Mouse (Mus musculus): ENCODE results near the gene Crhr2. TPM values are rescaled to one million over a fixed set of nuclear protein-coding genes. Genes with fewer than 3 reads are reported as not detected.

Crhr2 gene
- total and polyA plus RNA-seq, 3 experiments: not detected

- no peaks in the 10 kb centered on the region for H3K79me2 ChIP-seq (replicated peaks; ENCODE audit: control insufficient read depth, extremely low read depth, insufficient read depth, poor library complexity, severe bottlenecking)
- H3K4me1 ChIP-seq (ENCODE audit: control insufficient read depth in 1 of 2, insufficient read depth in 2 of 2): peaks cover 0 to 20% of the 10 kb centered on the region in 2 experiments; a peak in 2 of 4 replicates
- no peaks in the 10 kb centered on the region for H3K9me3 ChIP-seq (replicated peaks; ENCODE audit: low read length)
- in situ Hi-C loops (cut with MboI; ENCODE audit: low pct_ligation_motif_present, low pct_unique_long_range_greater_than_20kb, low sequenced_read_pairs) (no loop called here), dilution Hi-C loops (cut with MboI; ENCODE audit: extremely low pct_ligation_motif_present, extremely low pct_unique_long_range_greater_than_20kb, low sequenced_read_pairs) (no loop called here)
- TF ChIP-seq RAD21 (IDR thresholded peaks at IDR 0.05; ENCODE audit: low read depth, low read length) (peak; percentile 47), USF1 (IDR thresholded peaks at IDR 0.05; ENCODE audit: low read depth, low read length) (no peak), SMC3 (IDR thresholded peaks at IDR 0.05; ENCODE audit: low read depth, low read length) (peak; percentile 51), CTCF (conservative IDR thresholded peaks at IDR 0.05 in 1 of 2, IDR thresholded peaks at IDR 0.05 in 1 of 2; ENCODE audit: low read depth in 2 of 2, low read length in 2 of 2) (peak in 1 of 2 experiments; percentile 47; a peak in 2 of 4 replicates)
- no peak overlapping the region for H3K4me3 ChIP-seq (replicated peaks in 1 of 3; ENCODE audit: low read depth in 2 of 3, low read length in 2 of 3, poor library complexity in 1 of 3)
- H3K36me3 ChIP-seq (replicated peaks in 1 of 2; ENCODE audit: control insufficient read depth in 1 of 2, insufficient read depth in 1 of 2, low read length in 1 of 2): no peaks in the 10 kb centered on the region
- H3K9ac ChIP-seq (ENCODE audit: insufficient read depth, low read depth): no peak overlapping the region
- DNase-seq (ENCODE audit: extremely low read depth): no peak
- no peak overlapping the region for H3K4me2 ChIP-seq (ENCODE audit: insufficient read depth, low read depth, poor library complexity, severe bottlenecking)
- no peak overlapping the region for H3K27ac ChIP-seq (ENCODE audit: insufficient read depth, low read depth)
- peaks cover 37% of the 10 kb centered on the region for H3K27me3 ChIP-seq (replicated peaks)
These were observed 38.8 kb upstream of the Crhr2 start for GRCm38 (mm10) chr6:55171638-55172037.

GRCm38 (mm10) chr6:55169818-55170217 is 37.0 kb upstream of the Crhr2 start:
- Histone ChIP-seq H3K27ac (ENCODE audit: insufficient read depth, low read depth) (no peak overlapping the region), H3K9me3 (replicated peaks; ENCODE audit: low read length) (no peaks in the 10 kb centered on the region), H3K9ac (ENCODE audit: insufficient read depth, low read depth) (no peak overlapping the region), H3K4me1 (ENCODE audit: control insufficient read depth in 1 of 2, insufficient read depth in 2 of 2) (peaks cover 0 to 23% of the 10 kb centered on the region in 2 experiments; a peak in 2 of 4 replicates), H3K4me3 (replicated peaks in 1 of 3; ENCODE audit: low read depth in 2 of 3, low read length in 2 of 3, poor library complexity in 1 of 3) (no peak overlapping the region), H3K79me2 (replicated peaks; ENCODE audit: control insufficient read depth, extremely low read depth, insufficient read depth, poor library complexity, severe bottlenecking) (no peaks in the 10 kb centered on the region), H3K36me3 (replicated peaks in 1 of 2; ENCODE audit: control insufficient read depth in 1 of 2, insufficient read depth in 1 of 2, low read length in 1 of 2) (no peaks in the 10 kb centered on the region), H3K4me2 (ENCODE audit: insufficient read depth, low read depth, poor library complexity, severe bottlenecking) (no peak overlapping the region), H3K27me3 (replicated peaks) (peaks cover 25% of the 10 kb centered on the region)
- TF ChIP-seq NELFE (IDR thresholded peaks at IDR 0.05; ENCODE audit: low read depth, low read length): no peak
- no peak for TF ChIP-seq ZKSCAN1 (IDR thresholded peaks at IDR 0.05; ENCODE audit: borderline replicate concordance, low read depth, low read length)
- no peak for TF ChIP-seq POLR2AphosphoS2 (IDR thresholded peaks at IDR 0.05; ENCODE audit: low read depth, low read length)
- no peak for DNase-seq (ENCODE audit: extremely low read depth)
- dilution Hi-C loops (cut with MboI; ENCODE audit: extremely low pct_ligation_motif_present, extremely low pct_unique_long_range_greater_than_20kb, low sequenced_read_pairs): no loop called here
- in situ Hi-C loops (cut with MboI; ENCODE audit: low pct_ligation_motif_present, low pct_unique_long_range_greater_than_20kb, low sequenced_read_pairs): loop anchor here (5.0 to 10.0 kb wide), 4 partner anchors 153 to 465 kb away; no protein-coding TSS in a partner anchor

- in situ Hi-C loops (cut with MboI; ENCODE audit: low pct_ligation_motif_present, low pct_unique_long_range_greater_than_20kb, low sequenced_read_pairs): loop anchor here (5.0 to 10.0 kb wide), 4 partner anchors 150 to 462 kb away; no protein-coding TSS in a partner anchor
- Histone ChIP-seq H3K36me3 (replicated peaks in 1 of 2; ENCODE audit: control insufficient read depth in 1 of 2, insufficient read depth in 1 of 2, low read length in 1 of 2) (no peaks in the 10 kb centered on the region), H3K27me3 (replicated peaks) (peaks cover 11% of the 10 kb centered on the region), H3K4me3 (replicated peaks in 1 of 3; ENCODE audit: low read depth in 2 of 3, low read length in 2 of 3, poor library complexity in 1 of 3) (no peak overlapping the region), H3K4me1 (ENCODE audit: control insufficient read depth in 1 of 2, insufficient read depth in 2 of 2) (peaks cover 0 to 23% of the 10 kb centered on the region in 2 experiments; a peak in 2 of 4 replicates), H3K9ac (ENCODE audit: insufficient read depth, low read depth) (no peak overlapping the region), H3K4me2 (ENCODE audit: insufficient read depth, low read depth, poor library complexity, severe bottlenecking) (no peak overlapping the region), H3K27ac (ENCODE audit: insufficient read depth, low read depth) (no peak overlapping the region), H3K79me2 (replicated peaks; ENCODE audit: control insufficient read depth, extremely low read depth, insufficient read depth, poor library complexity, severe bottlenecking) (no peaks in the 10 kb centered on the region), H3K9me3 (replicated peaks; ENCODE audit: low read length) (no peaks in the 10 kb centered on the region)
- dilution Hi-C loops (cut with MboI; ENCODE audit: extremely low pct_ligation_motif_present, extremely low pct_unique_long_range_greater_than_20kb, low sequenced_read_pairs): no loop called here
- peak; percentile 81 for DNase-seq (ENCODE audit: extremely low read depth)
- peak; percentile 78 for TF ChIP-seq ZC3H11A (IDR thresholded peaks at IDR 0.05; ENCODE audit: low read depth, low read length)
- no peak for TF ChIP-seq PAX5 (IDR thresholded peaks at IDR 0.05; ENCODE audit: low read length)
- TF ChIP-seq MEF2A (IDR thresholded peaks at IDR 0.05; ENCODE audit: borderline replicate concordance, low read depth, low read length): no peak
- peak; percentile 55; the same call in 1 of the 2 replicates for TF ChIP-seq SIN3A (IDR thresholded peaks at IDR 0.05; ENCODE audit: low read length)
- peak; percentile 96 for TF ChIP-seq RAD21 (IDR thresholded peaks at IDR 0.05; ENCODE audit: low read depth, low read length)
- no peak for TF ChIP-seq USF1 (IDR thresholded peaks at IDR 0.05; ENCODE audit: low read depth, low read length)
- no peak for TF ChIP-seq ETS1 (conservative IDR thresholded peaks at IDR 0.05; ENCODE audit: low read depth, low read length)
- no peak for TF ChIP-seq JUN (IDR thresholded peaks at IDR 0.05; ENCODE audit: insufficient read depth, low read depth, low read length)
- no peak for TF ChIP-seq IRF4 (IDR thresholded peaks at IDR 0.05; ENCODE audit: low read depth, low read length)
- TF ChIP-seq ZNF384 (IDR thresholded peaks at IDR 0.05; ENCODE audit: low read depth, low read length): no peak
- TF ChIP-seq ZMIZ1 (IDR thresholded peaks at IDR 0.05; ENCODE audit: low read depth, low read length): no peak
- no peak for TF ChIP-seq USF2 (conservative IDR thresholded peaks at IDR 0.05; ENCODE audit: low read depth, low read length)
- no peak for TF ChIP-seq TCF12 (IDR thresholded peaks at IDR 0.05; ENCODE audit: low read depth, low read length)
- peak; percentile 90 to 94 for TF ChIP-seq CTCF (conservative IDR thresholded peaks at IDR 0.05 in 1 of 2, IDR thresholded peaks at IDR 0.05 in 1 of 2; ENCODE audit: low read depth in 2 of 2, low read length in 2 of 2)
- peak; percentile 96 for TF ChIP-seq SMC3 (IDR thresholded peaks at IDR 0.05; ENCODE audit: low read depth, low read length)
- TF ChIP-seq NELFE (IDR thresholded peaks at IDR 0.05; ENCODE audit: low read depth, low read length): peak; percentile 50; the same call in 1 of the 2 replicates
- TF ChIP-seq ZKSCAN1 (IDR thresholded peaks at IDR 0.05; ENCODE audit: borderline replicate concordance, low read depth, low read length): no peak
- TF ChIP-seq POLR2A (IDR thresholded peaks at IDR 0.05; ENCODE audit: low read depth, low read length): no peak
- no peak for TF ChIP-seq BHLHE40 (IDR thresholded peaks at IDR 0.05; ENCODE audit: low read depth, low read length)
- 0 out of 2 replicates have a peak, but pooled peaks have one; percentile 33 for TF ChIP-seq NRF1 (IDR thresholded peaks at IDR 0.05; ENCODE audit: low read depth, low read length)
- TF ChIP-seq POLR2AphosphoS2 (IDR thresholded peaks at IDR 0.05; ENCODE audit: low read depth, low read length): no peak
- TF ChIP-seq MAZ (IDR thresholded peaks at IDR 0.05; ENCODE audit: low read depth, low read length): no peak
These were observed 34.1 kb upstream of the Crhr2 start for GRCm38 (mm10) chr6:55166777-55167463.

Data from CH12.LX (cell line).